Mouse (Mus musculus): ENCODE measurements around the gene Wwox.

Gene Wwox

DNA sequence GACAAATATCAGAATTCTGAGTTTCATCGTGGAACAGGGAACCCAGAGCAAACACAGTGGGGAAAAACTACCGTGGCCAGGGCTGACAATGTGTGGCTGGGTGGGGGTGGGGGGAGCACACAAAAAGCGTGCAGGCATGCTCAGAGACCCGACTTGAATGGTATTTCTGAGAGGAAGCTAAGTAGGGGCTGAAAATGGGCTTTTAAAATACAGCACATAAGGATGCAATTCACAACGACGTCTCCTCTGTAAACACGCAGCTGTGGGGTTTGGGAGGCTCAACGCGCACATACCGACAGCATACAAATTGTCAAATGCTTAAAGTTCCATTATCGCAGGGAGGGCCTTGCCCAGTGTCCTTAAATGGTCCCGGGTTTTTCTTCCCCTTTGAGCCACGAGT lies 783.1 kb downstream of the Wwox start:
- peak; percentile 65; the same call in 1 of the 2 replicates for ATAC-seq (ENCODE audit: low TSS enrichment)

DNA sequence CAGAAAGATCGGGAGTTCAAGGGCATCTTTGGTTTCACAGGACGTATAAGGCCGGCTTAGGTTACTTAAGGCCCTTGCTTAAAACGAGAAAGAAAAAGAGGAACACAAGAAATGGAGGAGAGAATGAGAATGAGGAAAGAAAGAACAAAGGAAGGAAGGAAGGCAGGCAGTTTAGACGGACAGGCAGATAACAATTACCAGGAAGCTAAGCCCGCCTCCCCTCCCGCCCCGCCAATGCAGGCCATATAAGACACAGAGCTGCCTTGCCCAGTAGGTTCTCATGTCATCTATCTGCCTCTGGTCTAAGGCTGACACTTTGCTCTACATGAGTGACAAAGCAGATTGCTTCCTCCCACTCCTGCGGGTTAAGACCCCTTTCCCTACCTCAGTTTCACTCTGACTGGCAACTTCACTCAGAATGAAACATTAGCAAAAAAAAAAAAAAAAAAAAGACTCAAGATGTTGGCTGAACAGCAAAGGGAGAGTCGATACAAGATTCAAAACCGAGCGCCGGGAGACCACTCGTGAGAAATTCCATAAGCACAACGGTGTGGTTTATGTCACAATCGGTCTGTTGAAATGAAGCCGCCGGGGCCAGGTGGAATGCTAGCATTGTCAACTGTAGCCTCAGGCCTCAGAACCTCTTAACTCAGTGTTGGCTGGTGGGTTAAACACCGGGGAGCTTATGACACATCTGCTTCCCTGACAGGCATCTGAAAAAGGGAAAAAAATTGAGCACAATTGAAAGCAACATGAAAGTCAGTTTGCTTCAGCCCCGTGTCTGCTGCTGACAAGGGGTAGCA lies 787.5 kb downstream of the Wwox start:
- no peak for ATAC-seq (ENCODE audit: low TSS enrichment)

DNA sequence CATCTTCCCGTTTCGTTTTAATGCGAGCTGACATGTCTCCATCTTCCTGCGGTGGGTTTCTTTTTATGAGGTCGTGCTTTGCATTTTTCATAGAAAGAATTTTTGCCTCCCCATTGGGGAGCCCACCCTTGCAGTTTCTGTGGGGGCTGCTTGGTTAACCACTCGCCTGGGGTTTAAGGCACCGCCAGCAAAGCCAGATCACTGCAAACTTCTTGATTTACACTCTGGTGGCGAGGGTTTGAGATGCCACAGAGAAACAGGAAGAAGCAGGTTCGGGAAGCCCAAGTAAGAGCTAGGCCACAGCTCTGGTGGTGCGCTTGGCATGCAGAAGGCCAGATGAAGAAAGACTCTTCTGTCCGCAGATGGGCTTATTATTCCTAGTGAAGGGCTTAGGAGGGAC lies 789.4 kb downstream of the Wwox start:
- ATAC-seq (ENCODE audit: low TSS enrichment), result no peak

DNA sequence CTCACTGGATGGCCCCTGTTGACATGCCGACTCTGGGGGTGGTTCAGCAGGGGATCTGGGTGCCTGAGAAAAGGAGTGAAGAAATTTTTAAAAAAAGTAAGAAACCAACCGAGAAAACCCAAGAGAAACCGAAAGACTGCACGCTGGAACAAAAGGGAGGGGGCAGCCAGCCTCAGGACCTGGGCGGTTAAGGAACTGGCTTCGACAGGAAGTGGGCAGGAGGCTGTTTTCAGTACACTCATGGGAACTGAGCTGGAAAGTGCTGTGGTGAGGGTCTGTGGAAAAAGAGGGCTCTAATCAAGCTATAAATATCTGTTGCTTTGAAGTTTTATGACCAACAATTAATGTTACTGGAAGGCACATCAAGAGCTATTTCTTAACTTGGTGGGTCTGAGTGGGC lies 794.6 kb downstream of the Wwox start:
- no peak for ATAC-seq (ENCODE audit: low TSS enrichment)

DNA sequence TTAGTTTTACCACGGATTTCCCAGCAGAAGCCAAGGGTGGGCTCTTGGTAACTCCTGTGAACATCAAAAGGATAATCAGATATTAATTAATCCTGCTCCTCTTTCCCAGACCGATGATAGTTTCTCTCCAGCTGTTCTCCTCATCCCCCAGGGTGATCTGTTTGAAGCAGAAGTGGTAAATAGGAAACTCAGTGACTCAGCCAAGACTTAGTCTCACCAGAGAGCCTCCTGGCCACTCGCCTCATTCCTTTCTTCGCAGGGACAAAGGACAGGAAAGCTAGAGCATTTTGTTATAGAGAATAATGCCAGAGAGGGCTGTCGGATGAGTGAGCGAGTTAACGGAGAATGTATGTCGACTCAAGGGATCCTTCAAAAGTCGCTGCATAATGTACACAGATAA lies 798.1 kb downstream of the Wwox start:
- ATAC-seq (ENCODE audit: low TSS enrichment), result no peak

DNA sequence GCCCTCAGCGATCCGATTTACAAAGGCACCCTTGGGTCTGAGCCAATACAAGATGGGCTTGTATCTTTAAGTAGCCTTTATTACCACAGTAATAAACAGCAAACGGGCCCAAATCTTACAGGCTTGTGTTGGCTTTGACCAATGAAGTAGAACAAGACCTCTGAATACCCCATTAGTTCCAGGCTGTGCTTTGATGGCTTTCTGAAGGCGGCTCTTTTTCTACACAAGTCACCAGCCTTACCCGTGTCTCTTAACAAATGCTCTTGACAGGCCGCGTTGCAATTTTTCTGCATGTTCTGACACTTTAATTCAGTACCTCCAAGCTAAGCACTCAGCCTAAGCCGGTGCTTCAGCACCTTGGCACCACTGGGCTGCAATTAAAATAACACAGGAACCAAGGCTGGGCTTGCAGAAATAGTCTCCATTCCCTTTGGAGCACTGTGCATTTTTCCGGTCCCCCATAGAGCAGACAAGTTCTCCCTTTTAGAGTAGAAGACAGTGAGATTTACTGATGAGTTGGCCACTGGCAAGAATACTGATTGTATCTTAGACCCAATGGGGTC lies 804.1 kb downstream of the Wwox start:
- no peak for ATAC-seq (ENCODE audit: low TSS enrichment)

DNA sequence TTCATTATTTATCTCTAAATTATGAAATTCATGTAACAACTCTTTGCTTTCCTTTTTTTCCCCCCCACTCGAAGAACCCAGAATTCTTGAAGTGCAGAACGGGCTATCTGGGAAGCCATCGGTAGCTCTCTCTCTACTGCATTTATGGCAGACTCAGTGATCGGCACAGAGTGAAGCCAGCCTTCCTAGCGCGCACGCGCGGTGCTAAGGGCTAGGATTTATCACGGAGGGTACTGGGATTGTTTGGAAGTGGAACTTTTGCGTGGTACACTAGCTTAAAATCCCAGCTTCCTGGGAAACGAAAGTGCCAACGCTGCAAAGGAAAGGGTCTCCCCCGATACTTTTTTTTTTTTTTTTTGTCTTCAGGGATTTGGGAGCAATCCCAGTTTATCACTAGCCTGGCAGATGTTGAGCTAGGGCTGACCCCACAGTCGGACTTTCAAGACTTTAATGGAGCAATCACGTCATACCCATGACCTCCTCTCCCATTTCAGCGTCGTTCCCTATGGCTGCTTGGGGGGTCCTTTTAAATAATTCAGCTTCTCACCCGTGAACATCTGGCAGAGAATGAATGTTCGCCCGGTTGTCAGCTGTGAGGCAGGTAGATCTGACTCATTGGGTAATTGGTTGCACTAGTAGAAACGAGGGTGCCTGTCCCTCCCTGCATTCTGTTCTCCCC lies 810.4 kb downstream of the Wwox start:
- ATAC-seq (ENCODE audit: low TSS enrichment), result no peak

DNA sequence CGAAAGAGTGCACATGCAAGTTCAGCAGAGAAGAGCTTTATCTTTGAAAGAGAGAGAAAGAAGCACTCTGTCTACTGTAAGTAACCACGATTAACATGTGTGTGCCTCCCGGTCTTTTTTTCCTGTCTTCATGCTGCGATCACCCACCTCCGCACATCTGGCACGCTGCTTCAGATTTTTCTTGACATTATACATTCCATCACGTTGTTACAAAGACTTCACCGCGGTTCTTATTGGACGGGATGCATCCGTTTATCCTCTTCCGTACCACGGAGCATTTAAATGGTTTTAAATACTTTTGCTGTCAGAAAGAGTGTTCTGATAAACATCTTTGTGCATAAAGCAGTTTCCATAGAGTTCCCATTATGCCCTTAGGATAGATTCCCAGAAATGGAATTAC lies 816.1 kb downstream of the Wwox start:
- no peak for ATAC-seq (ENCODE audit: low TSS enrichment)

DNA sequence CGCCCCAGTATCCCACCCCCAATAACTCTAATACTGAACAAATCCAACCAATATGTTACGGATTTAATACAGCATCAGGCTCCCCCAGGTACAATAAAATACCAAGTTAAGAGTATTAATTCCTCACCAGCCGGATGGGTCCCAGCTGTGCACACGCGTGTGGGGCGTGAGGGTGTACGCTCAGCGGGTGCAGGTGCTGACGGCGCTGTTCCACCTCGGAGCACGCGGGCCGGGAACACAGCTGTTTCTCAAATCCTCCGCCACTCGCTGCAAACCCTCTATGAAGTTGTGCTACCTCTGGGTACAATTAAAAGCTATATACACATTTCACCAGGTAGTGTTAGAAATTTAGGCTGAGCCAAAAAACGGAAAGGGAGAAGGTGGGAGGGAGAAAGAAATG lies 818.0 kb downstream of the Wwox start:
- no peak for ATAC-seq (ENCODE audit: low TSS enrichment)

DNA sequence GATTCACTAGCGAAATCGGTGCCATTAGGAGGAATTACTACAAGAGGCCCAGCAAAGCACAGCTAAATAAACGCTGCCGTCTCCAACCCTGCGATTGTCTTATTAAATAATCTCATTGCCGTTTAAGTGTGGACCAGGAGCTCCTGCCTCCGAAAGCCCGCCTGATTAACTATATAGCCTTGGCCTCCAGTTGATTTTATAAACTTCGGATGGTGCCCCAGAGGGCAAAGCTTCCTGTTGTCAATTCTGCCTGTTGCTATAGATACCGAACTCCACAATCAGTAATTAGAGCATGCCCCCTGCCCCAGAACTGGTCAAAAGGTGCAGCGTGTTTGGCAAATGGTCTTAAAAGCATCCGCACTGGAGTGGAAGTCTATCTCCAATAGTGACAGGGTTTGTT lies 820.4 kb downstream of the Wwox start:
- ATAC-seq (ENCODE audit: low TSS enrichment), result no peak

DNA sequence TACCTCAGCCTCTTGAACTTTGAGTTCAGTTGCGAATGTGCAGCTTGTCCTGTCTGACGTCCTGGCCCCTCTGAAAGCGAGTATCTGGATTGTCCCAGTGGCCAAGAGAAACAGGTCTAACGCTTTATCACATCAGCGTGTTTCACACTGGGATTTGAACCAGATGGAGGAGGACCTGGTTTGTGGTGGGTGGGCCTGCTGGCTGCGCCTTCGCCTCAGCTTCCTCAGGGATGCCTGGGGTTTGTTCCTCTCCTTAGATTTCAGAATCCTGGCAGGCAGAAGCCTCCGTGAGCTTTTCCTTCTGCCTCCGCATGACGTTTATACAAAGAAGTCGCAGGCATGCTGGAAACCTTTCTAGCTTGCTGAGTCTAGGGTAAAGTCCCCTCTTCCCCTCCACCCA lies 827.7 kb downstream of the Wwox start:
- no peak for ATAC-seq (ENCODE audit: low TSS enrichment)

DNA sequence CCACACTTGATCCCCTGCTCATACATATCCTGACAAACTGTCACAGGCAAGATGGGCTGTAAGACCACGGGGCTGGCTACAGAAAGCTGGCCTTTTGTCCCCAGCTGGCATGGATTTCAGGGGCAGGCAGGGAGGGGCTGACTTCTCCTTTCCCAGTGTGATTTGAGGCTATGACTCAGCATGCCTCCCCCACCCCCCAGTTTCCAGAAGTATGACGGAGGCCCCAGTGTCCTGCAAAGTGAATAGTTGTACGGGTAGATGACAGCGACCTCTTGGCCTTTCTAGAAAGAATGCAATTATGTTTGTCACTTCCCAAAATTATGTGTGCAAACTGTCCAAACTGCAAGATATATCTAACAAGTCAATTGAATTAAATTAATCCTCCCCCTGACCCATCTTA lies 830.1 kb downstream of the Wwox start:
- ATAC-seq (ENCODE audit: low TSS enrichment), result no peak

DNA sequence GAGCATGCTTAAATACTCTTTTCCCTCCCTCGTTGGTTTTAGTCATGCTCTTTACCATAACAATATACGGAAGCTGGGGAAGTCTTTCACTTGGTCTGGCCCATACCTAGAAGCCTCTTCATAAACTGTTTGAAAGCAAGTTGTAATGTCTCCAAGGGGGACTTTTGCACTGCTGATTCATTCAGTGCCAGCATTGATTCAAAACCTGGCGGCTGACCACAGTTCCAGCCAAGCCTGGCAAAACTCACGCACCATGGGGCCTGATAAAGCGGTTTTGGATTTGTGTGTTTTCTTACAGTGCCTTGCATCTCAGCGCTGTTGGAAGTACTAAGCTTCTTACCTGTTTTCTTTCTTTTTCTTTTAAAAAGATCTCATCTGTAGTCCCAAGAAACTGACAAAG lies 834.5 kb downstream of the Wwox start:
- ATAC-seq (ENCODE audit: low TSS enrichment), result no peak

DNA sequence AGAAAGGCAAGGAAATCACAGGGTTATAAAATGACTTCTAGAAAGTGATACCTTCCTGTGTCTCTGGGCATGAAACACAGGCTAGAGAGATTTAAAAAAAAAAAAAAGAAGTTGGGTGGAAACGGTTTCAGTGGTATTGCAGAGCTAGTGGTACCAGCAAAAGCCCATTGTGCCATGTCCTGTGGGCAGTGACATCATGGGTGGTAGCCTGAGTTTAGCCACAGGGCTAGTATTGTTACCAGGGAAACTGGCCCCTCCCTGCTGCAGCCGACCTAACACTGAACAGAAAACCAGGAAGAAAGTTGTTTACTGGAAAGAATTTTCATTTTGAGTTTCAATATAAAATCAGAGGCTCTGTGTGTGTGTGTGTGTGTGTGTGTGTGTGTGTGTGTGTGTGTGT lies 836.8 kb downstream of the Wwox start:
- no peak for ATAC-seq (ENCODE audit: low TSS enrichment)

DNA sequence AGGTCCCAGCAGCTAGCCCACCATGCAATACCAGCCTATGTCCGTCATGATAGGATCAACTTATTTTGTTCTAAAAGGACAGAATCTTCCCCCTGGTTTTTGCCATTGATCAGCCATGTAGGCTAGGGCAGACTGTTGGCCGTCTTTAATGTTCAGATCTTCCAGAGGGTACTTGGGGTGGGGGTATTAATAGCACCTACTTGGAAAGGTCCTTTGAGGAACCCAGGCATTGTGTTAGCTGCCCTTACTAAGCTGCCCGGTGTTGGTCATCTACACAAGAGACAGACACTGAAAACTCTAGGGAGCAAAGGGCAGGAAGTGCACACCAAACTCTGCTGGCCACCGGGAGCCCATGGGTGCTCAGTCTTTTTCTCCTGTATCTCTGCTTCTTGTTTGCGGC lies 838.8 kb downstream of the Wwox start:
- ATAC-seq (ENCODE audit: low TSS enrichment), result no peak

DNA sequence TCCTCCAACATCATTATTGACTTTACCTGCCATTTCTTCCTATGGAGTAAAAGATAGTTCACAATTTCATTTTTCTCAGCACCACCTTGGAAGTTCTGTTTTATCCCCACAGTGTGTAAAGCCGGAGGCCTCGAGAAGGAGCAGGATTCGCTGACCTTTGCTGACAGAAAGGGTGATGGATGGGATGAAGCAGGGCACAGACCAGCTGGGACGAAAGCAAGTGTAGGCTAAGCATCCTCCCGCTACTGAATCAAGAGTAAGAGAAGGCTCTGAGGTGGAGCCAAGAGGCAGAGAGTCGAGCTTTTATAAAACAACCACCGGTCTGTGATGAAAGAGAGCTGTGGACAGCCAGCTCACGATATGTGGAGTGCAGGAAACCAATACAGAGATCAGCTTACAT lies 850.8 kb downstream of the Wwox start:
- no peak for ATAC-seq (ENCODE audit: low TSS enrichment)

DNA sequence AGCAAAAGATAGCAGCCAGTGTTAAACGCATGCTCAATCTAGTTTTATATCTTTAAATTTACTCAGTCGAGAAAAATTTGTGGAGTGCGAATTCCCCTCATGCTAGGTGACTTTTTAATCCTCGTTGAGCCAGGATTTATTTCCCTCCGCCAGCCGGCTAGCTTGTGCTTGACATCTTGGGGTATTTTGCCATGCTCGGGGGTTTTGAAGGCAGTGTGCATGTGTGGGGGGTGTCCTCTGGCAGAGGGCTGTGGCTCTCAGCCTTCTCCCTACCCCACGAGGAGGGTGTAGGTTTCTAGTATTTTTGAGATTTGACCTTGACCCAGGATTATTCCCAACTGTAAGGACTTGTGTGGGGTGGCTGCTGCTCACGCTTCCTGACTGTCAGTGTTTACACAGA lies 857.3 kb downstream of the Wwox start:
- ATAC-seq (ENCODE audit: low TSS enrichment), result no peak

DNA sequence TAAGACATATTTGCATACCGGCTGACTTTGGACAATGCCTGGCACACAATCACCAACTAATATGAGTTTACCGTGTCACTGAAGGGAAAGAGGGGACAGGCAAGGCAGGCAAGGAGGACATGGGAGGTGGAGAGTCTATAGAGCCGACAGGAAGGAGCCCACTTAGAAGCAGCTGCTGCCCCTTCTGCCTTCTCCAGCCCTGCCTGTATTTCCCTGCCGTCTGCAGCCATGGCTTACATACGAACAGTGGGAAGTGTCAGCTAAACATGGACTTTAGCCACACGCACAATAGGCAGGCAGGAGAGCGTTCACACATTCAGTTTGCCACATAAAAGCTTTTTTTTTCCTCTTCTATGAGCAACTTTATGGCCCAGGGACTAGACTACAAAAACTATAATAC lies 863.0 kb downstream of the Wwox start:
- ATAC-seq (ENCODE audit: low TSS enrichment), result 0 out of 2 replicates have a peak, but pooled peaks have one; percentile 31

DNA sequence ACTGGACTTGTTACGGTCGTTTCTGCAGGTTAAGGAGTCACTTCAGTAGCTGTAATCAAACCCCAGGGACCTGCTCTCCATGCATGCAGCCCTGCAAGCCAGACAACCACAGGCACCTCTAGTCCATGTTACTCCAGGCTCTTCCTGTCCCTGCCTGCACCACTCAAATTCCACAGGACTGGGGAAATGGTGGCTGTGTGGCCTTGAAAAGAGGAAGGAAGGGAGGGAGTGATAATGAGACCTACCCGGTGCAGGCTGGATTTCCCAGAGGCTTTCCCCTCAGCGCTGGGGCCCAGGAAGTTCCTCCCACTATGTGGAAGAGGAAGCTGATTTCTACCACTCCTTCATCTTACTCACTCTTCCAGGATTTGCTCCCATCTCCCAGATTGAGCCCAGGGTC lies 868.0 kb downstream of the Wwox start:
- ATAC-seq (ENCODE audit: low TSS enrichment), result no peak

DNA sequence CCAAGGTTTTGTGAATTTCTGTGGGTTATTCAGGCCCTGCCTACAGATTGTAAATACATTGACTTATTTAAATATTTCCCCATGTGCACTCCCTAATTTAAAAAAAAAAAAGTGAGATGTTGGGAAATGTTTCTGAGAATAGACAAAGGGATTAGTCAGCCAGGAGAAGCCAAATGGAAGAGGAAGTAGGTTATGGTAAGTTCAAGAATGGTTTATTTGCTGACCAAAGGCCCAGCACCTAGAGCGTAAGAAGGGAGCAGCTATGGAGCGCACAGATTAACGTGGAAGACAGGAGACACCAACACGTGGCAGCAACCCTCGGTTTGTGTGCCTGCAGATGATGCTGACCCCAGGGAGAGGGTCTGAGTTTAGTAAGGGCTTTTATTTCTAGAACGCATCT lies 871.5 kb downstream of the Wwox start:
- ATAC-seq (ENCODE audit: low TSS enrichment), result no peak

DNA sequence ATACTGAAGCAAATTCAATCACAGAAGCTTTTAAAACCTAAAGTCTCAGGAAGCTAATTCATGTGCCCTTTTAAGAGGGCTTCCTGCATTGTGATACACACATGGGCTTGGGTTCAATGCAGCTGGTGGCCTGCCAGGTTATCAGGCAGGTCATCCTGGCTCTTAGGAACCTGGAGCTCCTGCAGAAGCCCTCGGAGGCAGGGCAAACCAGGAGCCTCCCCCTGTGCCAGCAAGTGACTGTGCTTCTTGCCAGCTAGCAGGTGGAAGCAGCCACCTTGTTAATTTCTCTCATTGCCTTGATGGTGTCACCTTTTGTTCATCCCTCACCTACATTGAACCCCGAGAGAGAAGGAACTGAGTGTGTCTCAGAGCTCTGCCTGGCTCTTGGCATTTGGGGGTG lies 872.9 kb downstream of the Wwox start:
- no peak for ATAC-seq (ENCODE audit: low TSS enrichment)

DNA sequence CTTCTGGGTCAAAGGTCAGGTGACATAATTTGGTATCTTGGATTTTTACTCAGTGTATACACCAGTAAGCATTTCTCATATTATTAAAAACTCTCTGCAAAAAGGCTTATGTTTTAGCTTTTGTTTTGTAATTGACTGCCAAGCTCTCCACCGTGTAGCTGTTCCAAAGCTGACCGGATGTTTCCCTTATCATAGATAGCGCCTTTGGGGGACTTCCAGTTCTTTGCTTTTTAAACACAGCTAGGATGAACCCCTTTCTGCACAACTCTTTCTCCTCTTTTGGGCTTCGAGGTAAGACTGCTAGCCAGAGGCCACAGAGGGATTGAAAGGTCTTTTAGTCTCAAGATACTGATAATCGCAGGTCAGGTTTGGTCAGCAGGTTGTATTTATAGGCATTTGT lies 883.0 kb downstream of the Wwox start:
- ATAC-seq (ENCODE audit: low TSS enrichment), result no peak

DNA sequence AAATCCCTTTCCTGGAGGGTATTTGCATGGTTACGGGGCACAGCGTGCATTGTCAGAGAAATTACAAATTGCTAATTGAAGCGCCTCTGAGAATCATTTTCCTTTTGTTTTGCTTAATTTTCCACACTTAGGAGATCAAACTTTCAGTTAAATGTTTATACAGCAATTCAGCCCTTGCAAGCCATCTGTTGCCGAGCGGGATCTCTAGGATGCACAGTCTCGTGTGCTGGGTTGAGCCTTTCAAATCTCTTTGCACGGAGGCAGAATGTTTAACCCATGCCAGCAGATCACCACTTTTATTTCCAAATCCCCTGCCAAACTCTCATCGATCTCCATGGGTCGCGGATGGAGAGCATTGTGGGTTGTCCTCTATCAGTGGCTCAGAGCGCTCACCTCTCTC lies 891.2 kb downstream of the Wwox start:
- ATAC-seq (ENCODE audit: low TSS enrichment), result no peak; the same call in 1 of the 2 replicates

All from frontal cortex, adult (tissue).